Mouse (Mus musculus) v-Abl transformed pro-B cells (cell line): ENCODE results near the gene Chkb.

Source experiments
- in situ Hi-C, 2 experiments: fragments of 400-800 bp; cut with MboI; formaldehyde crosslinking; loops; one replicate each; pipeline ENCODE4 v1.15.1; 2025; ENCODE audit not compliant: unreplicated experiment in 2 of 2

The Chkb gene

DNA sequence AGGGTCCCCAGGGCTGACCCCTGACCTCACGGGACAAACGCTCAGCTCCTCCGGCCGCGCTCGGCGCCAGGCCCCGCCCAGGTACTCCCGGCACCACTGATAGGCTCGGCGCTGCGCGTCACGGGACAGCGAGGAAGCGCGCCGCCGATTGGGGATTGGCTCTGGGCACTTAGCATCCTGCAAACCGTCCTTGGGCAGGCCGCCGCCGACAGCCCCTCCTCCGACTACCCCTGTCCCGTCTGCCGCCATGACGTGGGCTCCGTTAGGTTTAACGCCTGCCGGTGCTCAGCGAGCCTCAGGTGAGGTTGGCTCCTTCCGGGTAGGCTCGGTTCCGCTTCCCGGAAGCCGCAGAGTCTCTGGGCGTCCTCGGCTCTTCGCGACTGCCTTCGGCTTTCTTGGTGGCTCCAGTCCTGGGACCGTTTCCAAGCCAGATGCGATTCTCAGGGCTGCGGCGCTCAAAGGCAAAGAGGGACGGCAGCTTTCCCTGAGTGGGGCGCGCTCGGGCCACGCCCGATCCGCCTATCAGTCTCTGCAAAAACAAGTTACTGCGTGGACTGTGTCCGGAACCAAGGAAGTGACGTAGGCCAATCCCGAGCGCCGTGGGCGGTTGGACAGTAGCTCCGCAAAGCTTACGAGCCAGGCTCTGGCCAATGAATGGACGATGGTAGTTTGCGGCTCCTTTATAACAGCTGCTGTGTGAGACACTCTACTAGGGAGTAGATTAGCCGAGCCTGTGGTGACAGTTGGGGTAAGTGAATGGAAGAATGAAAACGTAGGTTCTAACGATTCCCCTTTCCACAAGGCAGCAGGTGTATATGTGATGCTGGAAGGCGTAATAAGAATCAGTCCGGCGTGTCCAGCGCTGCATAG is at the start of gene Chkb, which contains the start of the genes C730034F03Rik and Gm44502:
Gene Chkb (minus strand): TSS at position 557 of the 870 bp plus-strand sequence.
Gene C730034F03Rik (plus strand): TSS at position 238 of the 870 bp plus-strand sequence.
Gene Gm44502 (minus strand): TSS at position 345 of the 870 bp plus-strand sequence.
- in situ Hi-C loops = loop anchor here in 1 of 2 experiments (5.0 to 10.0 kb wide), 2 partner anchors 57 to 605 kb away; partner anchors contain the start of gene Sco2

DNA sequence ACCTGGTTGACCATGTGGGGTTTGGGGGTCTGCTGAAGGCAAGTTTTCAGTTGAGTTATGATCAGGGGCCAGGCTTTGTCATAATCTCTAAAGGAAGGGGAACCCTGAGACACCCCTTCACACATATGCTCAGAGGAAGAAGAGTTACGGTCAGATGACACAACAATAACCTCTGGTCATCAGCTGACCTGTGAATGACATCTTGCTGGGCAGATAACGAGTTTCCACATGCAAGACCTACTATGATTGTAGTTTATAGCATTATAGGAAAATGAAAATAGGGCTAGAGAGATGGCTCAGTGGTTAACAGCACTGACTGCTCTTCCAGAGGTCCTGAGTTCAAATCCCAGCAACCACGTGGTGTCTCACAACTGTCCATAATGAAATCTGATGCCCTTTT is 48.9 kb upstream of the Chkb start:
- in situ Hi-C loops = loop anchor here in 1 of 2 experiments (25.0 kb wide), 1 partner anchor 734 kb away; the partner anchor contains the start of gene Alg10b

GRCm38 (mm10) chr15:89477806-89478205 is 48.1 kb upstream of the Chkb start:
- in situ Hi-C loops = loop anchor here in 1 of 2 experiments (25.0 kb wide), 1 partner anchor 734 kb away; the partner anchor contains the start of gene Alg10b

DNA sequence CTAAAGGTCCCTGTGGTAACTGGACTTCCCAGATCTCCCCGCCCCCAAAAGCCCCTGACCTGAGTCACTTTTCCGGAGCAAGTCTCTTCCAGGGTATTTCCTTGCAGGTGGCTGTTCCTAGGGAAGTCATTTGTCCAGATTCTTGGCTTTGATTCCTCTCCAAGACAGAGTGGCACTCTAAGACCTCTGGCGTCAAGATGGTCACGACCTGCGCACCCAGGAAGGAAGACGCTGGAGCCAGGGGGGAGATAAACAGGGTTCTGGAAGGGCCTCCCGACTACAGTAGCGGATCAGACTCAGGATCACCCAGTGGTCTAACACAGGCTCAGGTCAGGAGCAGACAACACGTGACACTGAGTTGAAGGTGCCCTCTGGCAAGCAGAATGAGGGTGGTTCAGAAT is 47.4 kb upstream of the Chkb start, which contains the start of gene Arsa:
Gene Arsa (minus strand): TSS at position 335 of the 401 bp plus-strand sequence.
- in situ Hi-C loops = loop anchor here in 1 of 2 experiments (25.0 kb wide), 1 partner anchor 735 kb away; the partner anchor contains the start of gene Alg10b

- in situ Hi-C loops = loop anchor here in 1 of 2 experiments (25.0 kb wide), 1 partner anchor 736 kb away; the partner anchor contains the start of gene Alg10b
These were observed 46.7 kb upstream of the Chkb start for GRCm38 (mm10) chr15:89476475-89476815.

GRCm38 (mm10) chr15:89475611-89476474 is 46.1 kb upstream of the Chkb start:
- in situ Hi-C loops = loop anchor here in 1 of 2 experiments (25.0 kb wide), 1 partner anchor 736 kb away; the partner anchor contains the start of gene Alg10b

- in situ Hi-C loops = loop anchor here in 1 of 2 experiments (25.0 kb wide), 1 partner anchor 737 kb away; the partner anchor contains the start of gene Alg10b
These were observed 45.5 kb upstream of the Chkb start for GRCm38 (mm10) chr15:89475293-89475600.

- in situ Hi-C loops = loop anchor here in 1 of 2 experiments (25.0 kb wide), 1 partner anchor 738 kb away; the partner anchor contains the start of gene Alg10b
These were observed 45.0 kb upstream of the Chkb start for GRCm38 (mm10) chr15:89474596-89475292.

DNA sequence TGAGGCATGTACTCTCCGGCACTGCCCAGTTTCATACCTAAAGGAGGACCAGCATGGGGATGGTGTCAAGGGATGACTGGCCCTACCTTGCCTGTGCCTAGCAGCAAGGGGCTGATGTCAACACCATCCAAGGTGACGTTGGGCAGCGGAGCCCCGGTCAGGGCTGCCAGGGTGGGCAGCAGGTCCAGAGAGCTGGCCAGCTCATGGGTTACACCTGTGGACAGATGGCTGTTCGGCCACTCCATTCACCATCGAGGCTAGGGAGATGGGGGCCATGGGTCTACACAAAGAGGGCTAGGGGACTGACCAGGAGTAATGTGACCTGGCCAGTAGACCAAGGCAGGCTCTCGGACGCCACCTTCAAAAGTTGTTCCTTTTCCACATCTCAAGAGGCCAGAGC is 44.2 kb upstream of the Chkb start:
- in situ Hi-C loops = no loop called here

DNA sequence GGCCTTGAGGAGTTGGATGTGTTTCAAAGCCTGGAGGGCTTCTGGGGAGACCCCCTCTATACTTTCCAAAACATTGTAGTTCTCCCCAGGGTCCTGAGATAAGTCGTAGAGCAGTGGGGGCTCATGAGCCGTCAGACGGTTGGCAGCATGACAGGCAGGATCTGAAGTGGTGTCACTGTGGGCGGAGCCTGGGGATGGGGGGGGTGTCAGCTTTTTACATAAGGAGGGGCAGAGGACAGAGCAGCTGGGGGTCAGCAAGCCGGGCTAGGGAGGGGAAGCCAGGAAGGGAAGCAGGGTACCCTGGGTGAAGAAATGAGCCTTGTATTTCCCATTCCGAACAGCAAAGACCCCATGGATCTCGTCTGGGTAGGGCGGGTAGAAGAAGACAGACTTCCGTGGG is 43.7 kb upstream of the Chkb start:
- in situ Hi-C loops = no loop called here

GRCm38 (mm10) chr15:89471476-89471875 is 41.8 kb upstream of the Chkb start:
- in situ Hi-C loops = no loop called here

GRCm38 (mm10) chr15:89468577-89468976 is 38.9 kb upstream of the Chkb start:
- in situ Hi-C loops = loop anchor here in 1 of 2 experiments (10.0 kb wide), 1 partner anchor 354 kb away; no protein-coding TSS in a partner anchor

DNA sequence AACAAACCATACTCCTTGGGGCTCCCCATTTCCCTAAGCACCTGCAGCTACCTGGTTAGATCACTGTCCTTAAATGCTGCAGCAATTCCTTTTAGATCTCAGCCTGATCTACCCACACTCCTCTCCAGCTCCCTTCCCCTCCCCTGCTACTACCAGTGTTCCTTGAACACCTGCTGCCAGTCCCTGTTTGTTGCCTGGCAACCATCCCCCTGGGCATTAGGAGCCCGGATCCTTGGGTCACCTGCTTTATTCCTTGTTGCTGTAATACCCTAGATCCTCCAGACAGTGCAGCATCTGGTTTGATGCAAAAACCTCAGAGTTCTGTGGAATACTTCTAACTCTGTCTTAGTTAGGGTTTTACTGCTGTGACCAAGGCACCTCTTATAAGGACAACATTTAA is 35.3 kb upstream of the Chkb start:
- in situ Hi-C loops = loop anchor here in 1 of 2 experiments (10.0 kb wide), 1 partner anchor 350 kb away; no protein-coding TSS in a partner anchor

DNA sequence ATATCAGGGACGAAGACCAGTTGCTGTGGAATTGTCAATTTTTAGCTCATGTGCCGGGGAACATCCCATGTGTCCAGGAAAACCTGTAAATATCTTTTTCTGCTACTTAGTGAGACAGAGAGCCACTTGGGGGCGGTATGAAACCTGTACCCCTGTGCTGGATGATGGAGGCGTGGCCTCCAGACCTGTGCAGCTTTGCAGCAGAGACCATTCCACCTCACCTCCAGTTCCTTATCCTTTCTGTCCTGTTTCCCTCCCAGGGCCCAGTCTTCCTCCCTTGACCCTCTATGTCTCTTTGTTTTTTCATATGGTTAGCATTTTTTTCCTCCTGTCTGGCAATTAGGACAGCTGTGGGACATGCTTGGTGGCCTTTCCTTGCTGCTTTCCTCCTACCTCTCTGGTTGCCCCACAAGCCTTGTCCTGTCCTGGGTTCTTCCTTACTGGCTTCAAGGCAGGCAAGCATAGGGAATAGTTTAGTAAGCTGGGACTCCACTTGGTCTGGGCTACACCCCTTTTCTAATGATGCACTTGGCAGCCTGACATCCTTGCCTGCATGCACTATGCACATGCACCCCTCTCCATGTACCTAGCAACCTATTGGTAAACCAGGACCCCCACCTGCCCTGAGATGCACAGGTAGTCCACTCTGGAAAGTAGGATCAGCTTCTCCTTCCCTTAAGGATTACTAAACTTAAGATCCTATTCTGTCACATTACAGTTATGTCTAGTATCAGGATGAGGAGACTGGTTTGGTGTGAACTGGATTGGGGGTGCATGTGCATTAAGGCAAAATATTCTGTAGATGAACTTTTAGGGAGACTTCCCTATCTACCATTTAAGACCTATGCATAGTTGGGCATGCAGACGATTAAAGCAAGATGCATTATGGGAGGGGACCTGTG is 33.9 kb upstream of the Chkb start:
- in situ Hi-C loops = loop anchor here in 1 of 2 experiments (10.0 kb wide), 1 partner anchor 349 kb away; no protein-coding TSS in a partner anchor

DNA sequence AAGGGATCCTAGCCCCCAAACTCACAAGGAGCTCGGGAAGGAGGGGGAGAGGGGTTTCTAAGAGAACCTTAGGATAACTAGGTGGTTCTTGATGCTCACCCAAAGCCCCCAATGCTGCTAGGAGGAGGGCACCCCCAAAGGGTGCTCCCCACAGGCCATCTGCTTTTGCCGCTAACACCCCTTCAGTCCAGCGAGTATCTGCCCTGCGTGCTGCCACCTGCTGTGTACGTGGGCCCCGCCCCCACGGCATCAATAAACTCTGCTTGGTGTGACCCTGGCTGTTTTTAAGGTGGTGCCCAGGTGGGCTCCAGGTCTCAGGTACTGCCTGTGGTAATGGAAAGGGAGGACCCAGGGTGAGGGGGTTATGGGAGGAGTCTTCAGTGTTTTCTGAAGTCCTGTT is 32.5 kb upstream of the Chkb start:
- in situ Hi-C loops = loop anchor here in 1 of 2 experiments (10.0 kb wide), 1 partner anchor 347 kb away; no protein-coding TSS in a partner anchor

- in situ Hi-C loops = loop anchor here in 1 of 2 experiments (10.0 kb wide), 1 partner anchor 347 kb away; no protein-coding TSS in a partner anchor
These were observed 31.6 kb upstream of the Chkb start for GRCm38 (mm10) chr15:89461321-89461720.

GRCm38 (mm10) chr15:89460298-89460697 is 30.6 kb upstream of the Chkb start:
- in situ Hi-C loops = loop anchor here in 1 of 2 experiments (10.0 kb wide), 1 partner anchor 345 kb away; no protein-coding TSS in a partner anchor

DNA sequence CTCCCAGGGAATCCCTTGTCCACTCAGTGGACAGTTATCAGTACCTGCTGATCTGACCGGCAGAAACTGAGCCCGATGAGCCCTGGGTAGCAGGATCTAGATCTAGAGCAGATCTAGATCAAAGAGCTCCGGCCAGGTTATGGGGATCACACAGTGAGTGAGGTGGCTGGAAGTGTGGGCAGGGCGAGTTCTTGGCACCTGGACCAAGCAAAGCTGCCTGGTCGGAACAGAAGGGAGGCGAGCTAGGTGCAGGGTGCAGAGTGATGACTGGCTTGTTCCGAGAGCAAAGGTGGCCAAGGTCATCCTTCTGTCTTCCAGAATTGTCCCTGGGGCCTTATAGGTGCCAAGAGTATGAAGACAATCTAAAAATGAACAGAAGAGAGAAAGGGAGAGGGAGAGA is 30.1 kb upstream of the Chkb start:
- in situ Hi-C loops = loop anchor here in 1 of 2 experiments (10.0 kb wide), 1 partner anchor 345 kb away; no protein-coding TSS in a partner anchor
